Comparison of ENCODE assay signal across 8 mouse cellular contexts in genomic region chr10:94198482-94199405, GRCm38 (mm10). TPM values are rescaled to one million over a fixed set of nuclear protein-coding genes. Genes with fewer than 3 reads are reported as not detected.
DNase-seq lines count a peak whose midpoint lies in the region; ATAC-seq lines count a peak whose summit lies in the region.

TSS of gene Ndufa12 (plus strand) at chr10:94198720.

- H3K27me3 ChIP-seq in heart, embryonic 10.5 days (ENCODE audit: insufficient read depth, poor library complexity, severe bottlenecking), result no peaks in the 10 kb centered on the region
- no peaks in the 10 kb centered on the region for H3K27me3 ChIP-seq in kidney, embryonic 15.5 days

- peak; percentile 98 for DNase-seq in B cell, adult 2 months
- peak; percentile 97 for DNase-seq in brain, adult 2 months (ENCODE audit: low read depth, low spot score)
- DNase-seq in heart, embryonic 10.5 days (ENCODE audit: low spot score), result peak; percentile 97
- DNase-seq in liver, result peak; percentile 94
- peak; percentile 93 to 97 for DNase-seq in spleen, postnatal 4 days (ENCODE audit: low spot score in 2 of 2)

- WGBS in heart, embryonic 10.5 days, result under 1% methylated on average over 46 of the region's 46 CpGs
- WGBS in kidney, embryonic 15.5 days, result under 1% methylated on average over 46 of the region's 46 CpGs

- no peaks in the 10 kb centered on the region for H3K9me3 ChIP-seq in heart, embryonic 10.5 days
- H3K9me3 ChIP-seq in kidney, embryonic 15.5 days (replicated peaks), result no peaks in the 10 kb centered on the region

- peak within 1 kb of the TSS; percentile 94 for H3K27ac ChIP-seq in heart, embryonic 10.5 days
- H3K27ac ChIP-seq in kidney, embryonic 15.5 days, result peak within 1 kb of the TSS; percentile 96

- H3K4me1 ChIP-seq in heart, embryonic 10.5 days, result peaks cover 6% of the 10 kb centered on the region
- peaks cover 16% of the 10 kb centered on the region for H3K4me1 ChIP-seq in kidney, embryonic 15.5 days

- ATAC-seq in erythroblast, adult 5-6 weeks (replicated peaks; ENCODE audit: low FRiP score, poor library complexity, severe bottlenecking), result peak; percentile 98
- ATAC-seq in kidney, embryonic 15.5 days (replicated peaks; ENCODE audit: low FRiP score), result peak; percentile 98
- peak; percentile 97 for ATAC-seq in monocyte, adult 5-6 weeks (replicated peaks; ENCODE audit: insufficient number of reproducible peaks, low FRiP score, low TSS enrichment, poor library complexity, severe bottlenecking)

- peak within 1 kb of the TSS; percentile 83 for H3K4me3 ChIP-seq in heart, embryonic 10.5 days
- H3K4me3 ChIP-seq in kidney, embryonic 15.5 days (replicated peaks), result peak within 1 kb of the TSS; percentile 88

- H3K9ac ChIP-seq in kidney, embryonic 15.5 days, result peak within 1 kb of the TSS; percentile 85

- peak within 1 kb of the TSS; percentile 82 for H3K4me2 ChIP-seq in kidney, embryonic 15.5 days

- H3K36me3 ChIP-seq in heart, embryonic 10.5 days, result peaks cover 44% of the 10 kb centered on the region
- peaks cover 58% of the 10 kb centered on the region for H3K36me3 ChIP-seq in kidney, embryonic 15.5 days

RNA-seq across cellular contexts. Expression of gene Ndufa12, which starts in this region (rescaled TPM):
- total RNA-seq in erythroblast, adult 5-6 weeks (2015; ENCODE audit: low replicate concordance), result 15.9 and 21.9 TPM in 2 replicates
- total RNA-seq in erythroblast, adult 5-6 weeks (2017; ENCODE audit: low replicate concordance), result 31.1 and 65.5 TPM in 2 replicates
- 612 and 687 TPM in 2 replicates for polyA plus RNA-seq in heart, embryonic 10.5 days (2016; fragmentation: Nextera tagmentation; extraction: Ambion mirVana)
- 421 and 423 TPM in 2 replicates for polyA plus RNA-seq in kidney, embryonic 15.5 days (2015; fragmentation: Nextera tagmentation; extraction: Ambion mirVana)
- total RNA-seq in monocyte, adult 5-6 weeks (2017), result 90.2 to 144 TPM (median 119 TPM) in 3 replicates

Comparison
In these comparisons a context has a peak if more than half of its experiments do, and no peak if none do; other contexts are left out.
1. Peak in every context shown above with its lines: DNase-seq, ATAC-seq, H3K4me3 ChIP-seq and H3K27ac ChIP-seq.